9 mouse cellular contexts compared by ENCODE assay signal in the genomic region with DNA sequence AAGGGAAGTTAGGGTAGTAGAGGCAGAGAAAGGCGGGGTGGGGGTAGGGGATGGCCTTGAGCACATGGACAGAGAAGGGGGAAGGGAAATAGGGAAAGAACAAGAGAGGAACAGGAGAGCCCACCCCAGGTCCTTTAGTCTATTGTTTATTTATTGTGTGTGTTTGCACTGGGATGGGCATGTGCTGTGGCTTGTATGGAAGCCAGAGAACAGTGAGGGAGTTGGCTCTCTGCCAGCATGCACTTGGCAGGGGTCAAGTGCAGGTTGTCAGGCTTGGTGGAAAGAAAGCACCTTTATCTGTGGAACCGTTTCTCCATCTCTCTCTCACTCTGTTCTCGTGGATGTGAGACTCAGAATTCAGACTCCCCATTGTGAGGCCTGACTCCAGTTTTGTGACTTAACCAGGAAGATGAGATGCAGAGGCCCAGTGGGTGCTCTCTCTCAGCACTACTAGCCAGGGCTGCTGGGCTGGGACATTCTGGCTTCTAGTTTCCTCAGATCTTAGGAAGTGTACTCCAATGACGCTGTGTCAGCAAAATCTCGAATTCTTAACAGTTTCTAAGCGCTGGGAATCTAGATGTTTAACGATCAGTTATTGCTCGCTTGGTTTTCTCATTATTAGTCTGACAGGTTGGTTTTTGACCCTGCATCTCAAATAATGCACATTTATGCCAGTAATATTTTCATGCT. TPM values are rescaled to one million over a fixed set of nuclear protein-coding genes. Genes with fewer than 3 reads are reported as not detected.
A peak's percentile ranks its signal among the peaks of the same experiment; 100 is the strongest.
DNase-seq lines count a peak whose midpoint lies in the region; ATAC-seq and TF ChIP-seq lines count a peak whose summit lies in the region.
"Had no signal": no experiment of that assay in that cellular context is flagged by ENCODE, and none has a peak within 500 bp of the region (broad histone marks: within the 10 kb centered on the region; RNA-seq: fewer than 3 reads in every experiment).

No protein-coding gene starts in this region.

- H3K9me3 ChIP-seq in liver, embryonic 11.5 days (ENCODE audit: control insufficient read depth, low read length): no peaks in the 10 kb centered on the region
- H3K9me3 ChIP-seq in hindbrain, postnatal 0 days (ENCODE audit: low read length): no peaks in the 10 kb centered on the region

- no peak overlapping the region for H3K27ac ChIP-seq in liver, embryonic 11.5 days (ENCODE audit: low read depth, low read length)
- no peak overlapping the region for H3K27ac ChIP-seq in hindbrain, postnatal 0 days
- H3K27ac ChIP-seq: liver, embryonic 14.5 days had no signal

- no peaks in the 10 kb centered on the region for H3K27me3 ChIP-seq in liver, embryonic 11.5 days (replicated peaks; ENCODE audit: control insufficient read depth, insufficient read depth, low read length)
- H3K27me3 ChIP-seq in hindbrain, postnatal 0 days (ENCODE audit: insufficient read depth, low read length): no peaks in the 10 kb centered on the region

- peaks cover 16% of the 10 kb centered on the region for H3K4me1 ChIP-seq in liver, embryonic 11.5 days (replicated peaks; ENCODE audit: control insufficient read depth, insufficient read depth, low read length)
- 0 out of 2 replicates have a peak, but pooled peaks cover 11% of the 10 kb centered on the region for H3K4me1 ChIP-seq in hindbrain, postnatal 0 days (ENCODE audit: insufficient read depth, low read length)

- H3K4me2 ChIP-seq in liver, embryonic 11.5 days: no peak overlapping the region
- H3K4me2 ChIP-seq in hindbrain, postnatal 0 days (ENCODE audit: low read depth, low read length): no peak overlapping the region

- peak; percentile 32 for DNase-seq in liver
- DNase-seq in liver, embryonic 11.5 days (ENCODE audit: low spot score): no peak
- peak; percentile 35 to 38 for DNase-seq in cerebellum, adult 18-20 months
- peak; percentile 49 for DNase-seq in hindbrain, postnatal 0 days (ENCODE audit: low spot score)
- DNase-seq in lung, postnatal 36 days: peak; percentile 79
- DNase-seq in spleen, adult 18-20 months: no peak
- no peak for DNase-seq in embryo, embryonic 11 days

- H3K36me3 ChIP-seq in liver, embryonic 11.5 days (ENCODE audit: control insufficient read depth, insufficient read depth, low read length): peaks cover 4% of the 10 kb centered on the region; the same call in 1 of the 2 replicates
- H3K36me3 ChIP-seq in hindbrain, postnatal 0 days (ENCODE audit: insufficient read depth, low read length): no peaks in the 10 kb centered on the region

- WGBS in liver, embryonic 11.5 days: 66% methylated on average over 8 of the region's 8 CpGs
- WGBS in hindbrain, postnatal 0 days: 43% methylated on average over 8 of the region's 8 CpGs

- TF ChIP-seq CTCF in hindbrain, postnatal 0 days (IDR thresholded peaks at IDR 0.05; ENCODE audit: low read depth): no peak

- no peak overlapping the region for H3K4me3 ChIP-seq in liver, embryonic 11.5 days (ENCODE audit: low read depth, low read length)
- no peak overlapping the region for H3K4me3 ChIP-seq in hindbrain, postnatal 0 days (ENCODE audit: low read length)

- H3K9ac ChIP-seq in liver, embryonic 11.5 days (ENCODE audit: low read depth, low read length): no peak overlapping the region
- H3K9ac ChIP-seq in hindbrain, postnatal 0 days (replicated peaks; ENCODE audit: low read length): no peak overlapping the region
- H3K9ac ChIP-seq: liver, embryonic 14.5 days had no signal

- ATAC-seq in liver, embryonic 11.5 days (replicated peaks; ENCODE audit: low FRiP score): no peak
- no peak for ATAC-seq in hindbrain, postnatal 0 days
- no peak for ATAC-seq in monocyte, adult 5-6 weeks (replicated peaks; ENCODE audit: insufficient number of reproducible peaks, low FRiP score, low TSS enrichment, poor library complexity, severe bottlenecking)

RNA-seq across cellular contexts. Expression of gene Smco4, which starts 36.2 kb away (rescaled TPM):
- polyA plus RNA-seq in liver, embryonic 11.5 days (2014; fragmentation: Nextera tagmentation; extraction: Ambion mirVana): 4.5 and 6.6 TPM in 2 replicates
- total RNA-seq in hindbrain, postnatal 0 days (2014; rRNA removed): 3.6 and 6.1 TPM in 2 replicates
- 0.60 and 1.3 TPM in 2 replicates for polyA plus RNA-seq in hindbrain, postnatal 0 days (2015; fragmentation: Nextera tagmentation; extraction: Ambion mirVana)
- 1.8 to 2.1 TPM in 2 of 3 replicates, not detected in the other for total RNA-seq in monocyte, adult 5-6 weeks (2017)

Comparison
In these comparisons a context has a peak if more than half of its experiments do, and no peak if none do; other contexts are left out.
1. DNase-seq: peak in liver (single experiment), cerebellum, adult 18-20 months (2 of 2), hindbrain, postnatal 0 days (single experiment) and lung, postnatal 36 days (single experiment); none in liver, embryonic 11.5 days (single experiment), spleen, adult 18-20 months (0 of 2) and embryo, embryonic 11 days (single experiment).